Mouse (Mus musculus) stomach, postnatal 0 days (tissue): ENCODE measurements at regions not wholly inside any gene's neighbourhood (a gene's known extent, or its start where the extent isn't known, plus 50 kb on each side); places are given as distances from the start of the nearest gene placed in this dataset.

Experiments used
- CTCF ChIP-seq: IDR thresholded peaks from 2 replicates; pipeline ENCODE4 v1.5.1; 2016; ENCODE audit warnings: antibody characterized with exemption, low read depth, mild to moderate bottlenecking, moderate library complexity
- EP300 ChIP-seq: optimal IDR thresholded peaks from 2 replicates; pipeline ENCODE3; 2016; ENCODE audit warnings: antibody characterized with exemption

GRCm38 (mm10) chr6:95904085-95904633 lies 185.6 kb upstream of the Suclg2 start:
- TF ChIP-seq CTCF (no peak), EP300 (no peak)
